Mouse (Mus musculus) stomach, embryonic 14.5 days (tissue): ENCODE results near the gene Mpped2. TPM values are rescaled to one million over a fixed set of nuclear protein-coding genes. Genes with fewer than 3 reads are reported as not detected.

Experiments used
- ATAC-seq: fragments of 200-750 bp; cut with Nextera tagmentation; 2 replicates; pipeline ENCODE4 v1.8.0; 2017; ENCODE audit warnings: low read depth, moderate TSS enrichment; ENCODE audit not compliant: insufficient number of reproducible peaks, insufficient read depth, low FRiP score
- H3K27ac ChIP-seq: fragments of 300-500 bp; sonication (generic); 2 replicates; pipeline ENCODE4 v1.5.1; 2014; ENCODE audit warnings: mild to moderate bottlenecking, low read length, moderate library complexity, mixed read lengths
- H3K27me3 ChIP-seq: fragments of 300-500 bp; sonication (generic); 2 replicates; pipeline ENCODE4 v1.6.1; 2014; ENCODE audit warnings: low read length, control low read depth, mixed read lengths; ENCODE audit not compliant: control insufficient read depth, insufficient read depth
- H3K36me3 ChIP-seq: fragments of 300-500 bp; sonication (generic); 2 replicates; pipeline ENCODE4 v1.6.1; 2014; ENCODE audit warnings: mild to moderate bottlenecking, control low read depth, low read length, moderate library complexity, mixed read lengths; ENCODE audit not compliant: control insufficient read depth, insufficient read depth
- H3K4me1 ChIP-seq: fragments of 300-500 bp; sonication (generic); 2 replicates; pipeline ENCODE4 v1.6.1; 2014; ENCODE audit warnings: low read length, control low read depth, mixed read lengths; ENCODE audit not compliant: control insufficient read depth, insufficient read depth
- H3K4me2 ChIP-seq: fragments of 300-500 bp; sonication (generic); replicated peaks from 2 replicates; pipeline ENCODE4 v1.6.1; 2014; ENCODE audit warnings: low read depth, low read length, control low read depth
- H3K4me3 ChIP-seq: fragments of 300-500 bp; sonication (generic); 2 replicates; pipeline ENCODE4 v1.5.1; 2014; ENCODE audit warnings: low read depth, low read length, control low read depth
- H3K9ac ChIP-seq: fragments of 300-500 bp; sonication (generic); replicated peaks from 2 replicates; pipeline ENCODE4 v1.6.1; 2014; ENCODE audit warnings: low read depth, mild to moderate bottlenecking, control low read depth, low read length, moderate library complexity, mixed read lengths
- H3K9me3 ChIP-seq: fragments of 300-500 bp; sonication (generic); 2 replicates; pipeline ENCODE4 v1.6.1; 2016; ENCODE audit warnings: low read depth, low read length, control low read depth; ENCODE audit not compliant: control insufficient read depth
- WGBS: fragments of 180-500 bp; shearing (Covaris S2); extraction: QIAGEN DNeasy Blood & Tissue Kit; methylation state at CpG from one replicate; pipeline ENCODE4 v1.1.7; 2014; 5-methylcytosine and 5-hydroxymethylcytosine counted together
- polyA plus RNA-seq: library from polyadenylated mRNA; unstranded; fragments of >200 nt; fragmentation: Nextera tagmentation; extraction: Ambion mirVana; gene quantifications from 2 replicates; pipeline ENCODE4 v1.2.1, GENCODE M21; 2014

The Mpped2 gene
- polyA plus RNA-seq, 1 experiment from 2014 or later = 52.9 TPM

DNA sequence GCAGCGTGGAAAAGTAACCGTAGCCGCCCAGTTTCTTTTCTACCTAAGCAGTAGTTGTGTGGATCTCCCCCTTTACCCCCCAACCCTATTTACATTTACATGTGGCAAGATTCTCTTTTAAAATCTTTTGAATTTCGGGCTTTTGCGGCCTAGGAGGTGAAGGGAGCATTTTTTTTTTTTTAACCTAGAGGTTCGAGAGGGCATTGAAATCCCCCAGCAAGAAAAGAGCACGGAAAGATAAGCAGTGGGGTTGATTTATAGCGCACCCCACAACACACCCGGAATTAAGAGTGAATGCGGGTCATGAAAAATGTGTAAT lies 1.5 kb downstream of the Mpped2 start:
- no peaks in the 10 kb centered on the region for H3K27me3 ChIP-seq
- H3K4me3 ChIP-seq = peak overlapping the region; percentile 82
- H3K4me2 ChIP-seq = peak overlapping the region; percentile 96
- peak overlapping the region; percentile 86 for H3K9ac ChIP-seq
- WGBS = under 1% methylated on average over 10 of the region's 10 CpGs
- peak overlapping the region; percentile 94 for H3K27ac ChIP-seq
- H3K4me1 ChIP-seq = peaks cover 15% of the 10 kb centered on the region; the same call in 1 of the 2 replicates
- H3K9me3 ChIP-seq = no peaks in the 10 kb centered on the region
- H3K36me3 ChIP-seq = no peaks in the 10 kb centered on the region
- ATAC-seq = no peak

DNA sequence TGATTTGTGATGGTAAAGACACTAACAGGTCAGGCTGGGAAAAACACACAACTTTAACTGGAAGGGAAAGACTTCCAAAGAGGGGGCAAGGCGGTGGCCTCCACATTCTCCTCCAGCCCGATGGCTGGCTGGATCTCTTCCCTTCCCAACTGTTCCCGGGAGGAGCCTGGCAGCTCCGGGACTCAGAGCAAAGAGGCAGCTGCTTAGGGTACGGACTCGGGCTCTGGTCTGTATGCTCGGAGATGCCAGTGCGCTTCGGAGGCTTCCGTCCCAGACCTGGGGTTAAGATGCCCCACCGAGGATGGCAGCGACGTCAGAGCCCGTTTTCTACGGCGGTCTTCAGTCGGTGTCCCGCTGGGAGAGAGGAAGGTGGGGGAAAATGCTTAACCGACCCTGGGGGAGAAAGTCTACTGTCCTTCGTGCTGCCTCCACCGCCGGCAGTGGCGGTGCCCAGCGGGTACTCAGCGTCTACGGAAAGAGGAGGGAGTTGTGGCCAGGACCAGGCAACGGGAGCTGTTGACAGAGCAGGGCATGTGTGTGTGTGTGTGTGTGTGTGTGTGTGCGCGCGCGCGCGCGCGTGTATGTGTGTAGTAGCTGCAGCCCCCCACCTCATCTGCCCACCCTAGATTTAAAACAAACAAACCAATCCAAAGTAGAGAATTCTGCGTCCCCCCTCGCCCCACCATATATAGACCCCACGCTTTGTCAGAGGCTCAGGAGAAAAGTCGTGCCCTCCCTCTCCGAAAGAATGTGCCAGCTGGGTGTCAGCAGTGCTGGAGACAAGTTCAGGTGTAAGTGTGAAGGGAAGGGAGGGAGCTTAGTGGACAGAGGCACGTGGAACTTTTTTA lies 2.0 kb downstream of the Mpped2 start:
- H3K27me3 ChIP-seq = no peaks in the 10 kb centered on the region
- 2% methylated on average over 41 of the region's 41 CpGs for WGBS
- peak; percentile 29; the same call in 1 of the 2 replicates for ATAC-seq

DNA sequence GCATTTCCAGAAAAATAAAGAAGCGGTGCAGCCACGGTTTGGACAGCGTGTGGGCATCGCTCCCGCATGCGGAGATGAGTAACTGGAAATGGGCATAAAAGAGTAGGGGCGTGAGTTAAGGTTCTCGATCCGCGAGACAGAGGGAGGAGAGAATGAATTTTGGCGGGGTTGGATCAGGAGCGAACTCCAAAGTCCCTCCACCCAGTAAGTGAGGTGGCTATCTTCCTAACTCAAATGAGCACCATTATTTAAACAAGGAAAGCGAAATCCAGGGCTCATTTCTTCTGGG lies 2.6 kb downstream of the Mpped2 start:
- H3K9me3 ChIP-seq = no peaks in the 10 kb centered on the region
- WGBS = 3% methylated on average over 13 of the region's 13 CpGs
- H3K4me3 ChIP-seq = peak overlapping the region; percentile 82
- ATAC-seq = no peak
- 0 out of 2 replicates have a peak overlapping the region, but pooled peaks have one; percentile 86 for H3K9ac ChIP-seq
- H3K27me3 ChIP-seq = no peaks in the 10 kb centered on the region
- no peaks in the 10 kb centered on the region for H3K36me3 ChIP-seq
- no peak overlapping the region for H3K27ac ChIP-seq
- H3K4me2 ChIP-seq = peak overlapping the region; percentile 96
- H3K4me1 ChIP-seq = peaks cover 15% of the 10 kb centered on the region; the same call in 1 of the 2 replicates

More for the DNA sequence above, 2.0 kb downstream of the Mpped2 start:
- Histone ChIP-seq H3K9me3 (no peaks in the 10 kb centered on the region), H3K4me2 (peak overlapping the region; percentile 96), H3K9ac (peak overlapping the region; percentile 86), H3K4me1 (peaks cover 15% of the 10 kb centered on the region; the same call in 1 of the 2 replicates), H3K27ac (peak overlapping the region; percentile 94), H3K4me3 (peak overlapping the region; percentile 82), H3K36me3 (no peaks in the 10 kb centered on the region)

DNA sequence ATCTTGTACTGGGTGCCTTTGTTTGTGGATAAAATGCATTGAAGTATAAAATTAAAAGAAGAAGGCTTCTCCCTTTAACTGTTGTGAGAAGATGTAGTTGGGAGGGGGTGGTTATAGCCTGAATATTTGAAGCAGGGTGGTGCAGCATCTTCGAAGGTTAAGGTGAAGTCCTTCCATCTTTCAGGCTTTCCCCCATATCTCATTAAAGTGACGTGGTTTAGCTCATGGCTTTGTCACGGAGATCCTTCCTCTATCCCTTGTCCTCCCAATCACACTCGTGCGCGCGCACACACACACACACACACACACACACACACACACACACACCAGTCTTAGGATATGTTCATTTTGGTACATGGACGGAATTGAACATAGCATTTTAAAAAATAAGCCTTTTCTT lies 3.3 kb downstream of the Mpped2 start:
- Histone ChIP-seq H3K4me1 (peaks cover 15% of the 10 kb centered on the region; the same call in 1 of the 2 replicates), H3K27me3 (no peaks in the 10 kb centered on the region), H3K9ac (no peak overlapping the region), H3K9me3 (no peaks in the 10 kb centered on the region), H3K4me3 (peak overlapping the region; percentile 82; the same call in 1 of the 2 replicates), H3K27ac (no peak overlapping the region), H3K4me2 (no peak overlapping the region), H3K36me3 (no peaks in the 10 kb centered on the region)
- WGBS = 86% methylated on average over 8 of the region's 8 CpGs
- no peak for ATAC-seq

DNA sequence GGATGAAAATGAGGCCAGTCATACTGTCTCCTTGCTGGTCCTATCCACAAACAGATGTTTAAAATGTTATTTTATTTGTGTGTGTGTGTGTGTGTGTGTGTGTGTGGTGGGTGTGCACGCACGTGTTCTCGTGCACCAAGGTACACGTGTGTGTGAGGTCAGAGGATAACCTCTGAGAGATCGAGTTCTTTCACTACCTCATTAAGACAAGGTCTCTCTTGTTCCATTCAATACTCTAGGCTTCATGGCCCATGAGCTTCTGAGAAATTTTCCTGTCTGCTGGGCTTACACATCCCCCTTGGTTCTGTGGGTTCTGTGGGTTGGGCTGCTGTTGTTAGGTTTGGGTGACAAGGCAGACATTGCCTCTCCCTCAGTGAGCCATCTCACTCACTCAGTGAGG lies 12.6 kb downstream of the Mpped2 start:
- H3K27me3 ChIP-seq = no peaks in the 10 kb centered on the region
- 83% methylated on average over 5 of the region's 5 CpGs for whole genome bisulfite sequencing
- no peaks in the 10 kb centered on the region; the same call in 1 of the 2 replicates for H3K4me1 ChIP-seq
- H3K9me3 ChIP-seq = no peaks in the 10 kb centered on the region
- no peaks in the 10 kb centered on the region for H3K36me3 ChIP-seq
- no peak overlapping the region for H3K4me2 ChIP-seq
- no peak overlapping the region for H3K4me3 ChIP-seq
- ATAC-seq = no peak
- no peak overlapping the region for H3K27ac ChIP-seq
- no peak overlapping the region for H3K9ac ChIP-seq

DNA sequence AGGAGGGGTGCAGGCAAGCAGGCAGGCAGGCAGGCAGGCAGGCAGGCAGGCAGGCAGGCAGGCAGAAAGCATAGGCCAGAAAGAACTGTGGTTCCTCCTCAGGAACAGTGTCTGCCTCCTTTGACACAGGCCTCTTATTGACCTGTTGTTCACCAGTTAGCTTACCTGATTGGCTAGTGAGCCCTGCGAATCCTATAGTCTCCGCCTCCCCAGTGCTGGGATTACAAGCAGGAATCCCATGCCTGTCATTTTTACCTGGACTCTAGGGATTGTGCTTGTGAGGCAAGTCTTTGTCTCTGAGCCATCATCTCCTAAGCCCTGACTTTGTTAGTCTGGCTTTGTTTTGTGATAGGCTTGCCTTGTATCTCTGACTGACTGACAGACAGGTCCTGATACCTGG lies 14.1 kb downstream of the Mpped2 start:
- H3K36me3 ChIP-seq = no peaks in the 10 kb centered on the region
- H3K4me2 ChIP-seq = no peak overlapping the region
- H3K4me3 ChIP-seq = no peak overlapping the region
- 83% methylated on average over 2 of the region's 2 CpGs for WGBS
- H3K27me3 ChIP-seq = no peaks in the 10 kb centered on the region
- ATAC-seq = no peak
- no peak overlapping the region for H3K27ac ChIP-seq
- H3K9ac ChIP-seq = no peak overlapping the region
- H3K4me1 ChIP-seq = no peaks in the 10 kb centered on the region; the same call in 1 of the 2 replicates
- no peaks in the 10 kb centered on the region for H3K9me3 ChIP-seq

DNA sequence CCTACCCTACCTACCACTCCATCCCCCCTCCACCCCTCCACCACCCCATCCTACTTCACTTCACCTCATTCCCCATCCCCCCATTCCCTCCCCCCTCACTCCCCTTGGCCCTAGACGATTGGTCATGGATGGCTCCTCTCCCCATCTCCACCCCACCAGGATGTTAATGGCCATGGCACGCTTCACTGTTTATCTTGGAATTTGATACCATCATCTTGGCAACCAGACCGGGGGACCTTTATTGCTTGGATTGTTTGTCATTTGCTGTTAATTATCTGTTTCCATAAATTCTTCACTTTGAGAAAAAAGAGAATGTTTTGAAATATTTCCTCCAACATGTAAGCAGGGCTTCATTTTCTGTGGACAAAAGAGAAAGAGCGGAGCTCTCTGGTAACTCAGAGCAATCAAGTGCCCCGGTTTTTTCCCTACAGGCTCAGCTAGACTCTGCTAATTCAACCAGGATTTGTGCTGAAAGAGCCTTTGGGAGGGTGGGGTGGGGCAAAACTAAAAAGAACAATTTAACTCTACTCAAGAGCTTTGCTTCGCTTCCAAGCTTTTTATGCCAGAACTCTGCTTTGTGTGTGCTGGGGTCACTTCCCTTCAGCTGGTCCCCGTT lies 17.9 kb downstream of the Mpped2 start:
- Histone ChIP-seq H3K4me2 (no peak overlapping the region), H3K27me3 (no peaks in the 10 kb centered on the region), H3K36me3 (no peaks in the 10 kb centered on the region), H3K27ac (no peak overlapping the region), H3K9me3 (no peaks in the 10 kb centered on the region), H3K4me1 (no peaks in the 10 kb centered on the region; the same call in 1 of the 2 replicates), H3K9ac (no peak overlapping the region), H3K4me3 (no peak overlapping the region)
- 21% methylated on average over 7 of the region's 7 CpGs for WGBS
- ATAC-seq = no peak

DNA sequence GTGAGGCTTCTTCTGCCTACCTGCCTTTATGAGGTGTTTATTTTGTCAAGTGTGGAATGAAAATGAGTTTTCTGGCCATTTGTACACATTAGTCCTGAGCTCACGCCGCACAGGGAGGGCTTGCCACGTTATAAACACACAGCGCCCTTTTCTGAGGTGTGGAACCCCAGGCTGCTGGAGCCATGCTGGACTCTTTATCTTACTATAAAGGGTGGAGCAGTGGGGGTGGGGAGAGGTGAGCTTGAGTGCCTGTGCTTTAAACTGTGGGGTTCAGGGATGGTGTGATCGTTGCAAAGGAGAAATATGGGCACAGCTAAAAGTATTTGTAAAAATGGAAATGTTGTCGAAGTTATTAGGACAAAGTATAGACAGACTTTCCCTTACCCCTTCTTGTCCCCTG lies 18.4 kb downstream of the Mpped2 start:
- Histone ChIP-seq H3K36me3 (no peaks in the 10 kb centered on the region), H3K9ac (no peak overlapping the region), H3K4me2 (no peak overlapping the region), H3K4me1 (no peaks in the 10 kb centered on the region; the same call in 1 of the 2 replicates), H3K4me3 (no peak overlapping the region), H3K27me3 (no peaks in the 10 kb centered on the region), H3K27ac (no peak overlapping the region), H3K9me3 (no peaks in the 10 kb centered on the region)
- 38% methylated on average over 6 of the region's 6 CpGs for WGBS
- no peak for ATAC-seq
